Mouse (Mus musculus) left cerebral cortex, postnatal 25 days (tissue): Measurements from ENCODE around the gene Cd200r4. TPM values are rescaled to one million over a fixed set of nuclear protein-coding genes. Genes with fewer than 3 reads are reported as not detected.
"Not testable (repeated sequence)": the region's sequence is repeated elsewhere in the genome, so short reads cannot be mapped to it uniquely, and the experiment has no call there.

Experiments used
- DNase-seq, 2 experiments: peaks; one replicate each; pipeline ENCODE4 v3.0.0; 2022; ENCODE audit warnings: low spot score in 2 of 2, mixed read lengths in 1 of 2
- intact Hi-C: fragments of 180-260 bp; cut with DNase I; formaldehyde crosslinking; loops from one replicate; pipeline ENCODE4 v1.15.1; 2025
- total RNA-seq, 2 experiments: library from RNA; stranded (reverse); gene quantifications; 2 replicates each; pipeline ENCODE4 v1.2.3; 2021

The Cd200r4 gene
- under 1 TPM; 0.21 to 0.28 TPM for total RNA-seq

DNA sequence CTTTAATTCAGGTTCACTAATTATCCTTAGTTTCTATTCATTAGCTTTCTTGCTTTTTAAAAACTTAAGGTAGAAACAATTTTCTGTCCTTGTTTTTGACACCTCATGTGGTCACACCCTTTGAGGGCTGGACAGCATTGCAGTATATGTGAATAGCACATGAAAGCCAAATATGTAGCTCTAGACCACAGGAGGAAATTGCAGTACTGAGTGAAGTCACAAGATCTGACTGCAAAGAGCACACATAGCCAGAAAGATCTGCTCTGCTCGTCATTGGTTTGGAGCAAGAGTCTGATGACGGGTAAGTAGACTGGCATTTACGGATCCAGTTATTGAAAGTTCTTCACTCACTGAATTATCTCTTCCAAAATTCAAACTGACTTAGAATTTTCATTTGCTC, at the start of gene Cd200r4:
TSS of gene Cd200r4 (plus strand) at position 190 of the 400 bp plus-strand sequence.
- DNase-seq: no peak
- intact Hi-C loops: no loop called here

DNA sequence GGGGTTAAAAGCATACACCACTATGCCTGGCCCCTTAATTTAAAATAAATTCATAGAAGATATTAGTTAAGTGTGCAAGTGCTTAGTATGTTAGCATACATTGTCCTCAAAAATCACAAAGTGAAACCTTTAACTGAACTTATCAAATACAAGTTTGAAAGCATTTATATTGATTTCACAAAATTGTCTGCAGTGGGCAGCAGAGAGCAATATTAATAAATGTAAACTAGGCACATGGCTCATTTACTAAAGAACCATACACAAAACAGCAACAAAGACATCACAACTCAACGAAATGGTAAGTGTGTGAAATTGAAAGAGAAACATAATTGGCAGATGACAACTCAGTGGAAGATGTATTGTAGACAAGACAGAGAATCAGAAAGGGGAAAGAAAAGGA, 49.7 kb upstream of the Cd200r4 start:
- DNase-seq: no peak
- intact Hi-C loops: loop anchor here (10.0 kb wide), 1 partner anchor 363 kb away; no protein-coding TSS in a partner anchor

DNA sequence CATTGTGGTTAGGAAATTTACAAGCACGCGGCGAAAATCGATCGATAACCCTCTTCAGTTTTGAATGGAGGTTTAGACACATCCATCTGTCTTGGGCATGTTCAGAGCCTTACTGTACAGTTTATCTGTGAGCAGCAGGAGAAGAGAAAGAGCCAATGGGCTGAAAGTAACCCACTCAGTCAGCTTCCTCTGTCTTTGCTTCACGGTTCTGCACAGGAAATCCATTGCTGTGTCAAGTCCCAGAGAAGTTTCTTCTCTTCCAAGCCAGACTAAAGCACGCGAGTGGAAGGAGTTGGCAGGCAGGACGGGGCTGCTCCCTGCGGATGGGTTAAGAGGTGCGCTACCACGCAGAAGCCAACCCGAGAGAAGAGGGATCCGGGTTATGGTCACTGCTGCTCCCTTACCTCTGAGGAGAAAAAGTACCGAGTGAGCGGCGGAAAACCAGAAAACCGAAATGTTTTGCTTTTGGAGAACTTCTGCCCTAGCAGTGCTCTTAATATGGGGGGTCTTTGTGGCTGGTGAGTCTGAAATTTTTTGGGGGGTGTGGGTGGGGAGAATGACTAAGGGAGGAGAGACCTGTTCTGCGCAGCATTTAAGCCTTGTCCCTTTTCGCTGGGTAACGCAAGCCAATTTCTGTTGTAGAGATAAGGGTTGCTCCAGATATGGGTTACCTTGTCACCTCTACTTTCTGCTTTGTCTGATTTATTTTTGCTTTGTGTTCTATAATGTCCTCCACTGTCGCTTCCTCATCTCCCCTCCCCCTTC, 45.8 kb upstream of the Cd200r4 start, which contains the start of gene Cd200r1:
TSS of gene Cd200r1 (plus strand) at position 182 of the 765 bp plus-strand sequence.
- intact Hi-C loops: loop anchor here (5.0 to 10.0 kb wide), 2 partner anchors 257 to 359 kb away; no protein-coding TSS in a partner anchor

DNA sequence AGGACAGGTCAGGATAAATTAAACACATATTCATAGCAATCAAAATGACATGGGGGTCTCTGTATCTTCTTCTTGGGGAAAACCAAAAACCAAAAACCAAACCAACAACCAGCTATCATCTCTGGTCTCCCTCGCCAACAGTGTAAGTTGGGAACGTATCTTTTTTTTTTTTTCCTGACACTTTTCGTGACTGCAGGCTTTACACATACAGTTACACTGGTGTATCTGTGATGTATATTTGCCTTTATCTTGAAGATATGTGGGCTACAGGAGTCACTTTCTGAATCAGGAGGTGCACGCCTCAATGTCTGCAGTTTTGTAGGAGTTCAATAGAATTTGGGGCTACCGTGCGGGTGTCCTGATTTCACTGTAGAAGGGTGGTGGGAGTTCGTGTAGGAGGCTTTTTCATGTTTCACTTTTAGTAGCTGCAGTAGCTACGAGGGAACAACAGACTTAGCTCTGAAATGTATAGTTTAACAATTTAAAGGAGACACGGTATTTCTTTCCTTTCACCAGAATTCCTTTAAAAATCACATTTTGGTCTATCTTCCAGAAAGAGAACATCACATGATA, 45.1 kb upstream of the Cd200r4 start:
- peak in 1 of 2 experiments; percentile 77 for DNase-seq

More for the DNA sequence above, 45.8 kb upstream of the Cd200r4 start, which contains the start of gene Cd200r1:
- DNase-seq: peak in 1 of 2 experiments; percentile 25

DNA sequence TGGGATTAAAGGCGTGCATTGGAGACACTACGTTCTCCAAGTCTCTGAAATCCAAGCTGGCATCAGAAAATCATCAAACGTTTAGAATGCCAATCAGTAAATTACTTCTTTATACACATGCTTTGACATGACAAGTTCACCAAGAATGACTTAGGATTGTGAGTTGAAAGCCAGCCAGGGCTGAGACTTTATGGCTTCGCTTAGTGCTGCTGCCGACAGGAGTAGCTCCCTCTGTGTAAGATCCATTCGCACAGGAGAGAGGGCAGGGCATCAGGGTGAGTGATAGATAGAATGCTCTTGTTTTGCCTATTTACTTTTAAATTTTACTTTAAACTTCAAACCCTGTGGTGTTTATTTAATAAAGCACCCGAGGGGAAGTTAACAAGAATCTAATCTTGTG, 44.0 kb upstream of the Cd200r4 start:
- intact Hi-C loops: loop anchor here (5.0 to 10.0 kb wide), 2 partner anchors 255 to 357 kb away; no protein-coding TSS in a partner anchor
- no peak for DNase-seq

More for the DNA sequence above, 45.1 kb upstream of the Cd200r4 start:
- intact Hi-C loops: loop anchor here (5.0 to 10.0 kb wide), 2 partner anchors 256 to 358 kb away; no protein-coding TSS in a partner anchor

DNA sequence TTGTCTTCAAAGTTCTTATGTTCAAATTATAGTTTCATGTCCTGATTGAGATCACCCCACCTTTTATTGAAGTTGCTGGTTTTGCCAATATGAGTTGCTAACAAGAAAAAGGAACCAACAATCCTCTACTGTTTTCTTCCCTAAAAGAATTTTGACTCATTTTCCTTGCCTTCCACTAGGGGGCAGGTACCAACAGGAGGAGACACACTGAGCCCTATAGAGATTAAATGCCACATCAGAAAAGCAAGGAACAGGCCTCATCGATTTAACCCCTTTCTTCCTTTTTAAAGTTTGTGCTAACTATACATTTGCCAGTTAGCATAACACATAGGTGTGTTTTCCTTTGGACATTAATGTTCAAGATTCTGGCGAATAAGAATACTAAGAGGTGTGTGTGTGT, 43.6 kb upstream of the Cd200r4 start:
- DNase-seq: peak in 1 of 2 experiments; percentile 42
- intact Hi-C loops: loop anchor here (1.0 to 10.0 kb wide), 3 partner anchors 254 to 357 kb away; no protein-coding TSS in a partner anchor

DNA sequence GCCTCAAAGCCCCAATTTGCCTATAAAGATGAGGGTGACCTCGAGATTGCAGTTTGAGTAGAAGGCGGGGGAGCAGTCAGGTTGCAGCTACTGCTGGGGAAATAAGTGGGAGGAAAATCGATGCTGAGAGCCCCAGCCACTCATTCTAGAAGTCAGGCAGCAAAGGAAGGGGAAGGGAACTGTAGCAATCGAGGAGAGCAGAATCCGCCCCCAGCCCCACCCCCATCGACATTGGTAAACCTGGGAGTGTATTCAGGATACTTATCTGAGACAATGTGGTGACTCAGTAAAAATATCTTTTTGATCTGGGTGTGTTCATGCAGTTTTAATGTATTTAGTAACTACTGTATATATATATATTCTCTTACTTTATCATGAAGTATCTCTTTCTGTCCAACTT, 39.0 kb upstream of the Cd200r4 start:
- intact Hi-C loops: no loop called here
- no peak for DNase-seq

DNA sequence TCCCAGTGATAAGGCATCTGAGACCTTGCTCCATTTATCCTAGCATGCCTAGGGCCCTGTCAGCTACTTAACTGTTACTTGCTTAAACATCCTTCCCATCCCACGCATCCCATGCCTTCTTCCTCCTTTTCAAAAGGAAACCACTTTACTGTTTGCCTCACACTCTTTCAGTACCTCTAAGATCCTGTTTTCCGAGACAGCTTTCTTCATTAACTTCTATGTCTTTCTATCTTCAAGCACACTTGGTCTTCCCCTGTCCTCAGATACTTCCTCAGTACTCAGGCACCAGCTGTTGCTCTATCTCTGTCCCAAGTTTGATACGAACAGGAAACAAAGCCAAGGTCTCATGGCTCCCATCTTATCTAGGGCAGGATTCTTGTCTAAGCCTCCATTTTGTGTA, 37.9 kb upstream of the Cd200r4 start:
- intact Hi-C loops: no loop called here

DNA sequence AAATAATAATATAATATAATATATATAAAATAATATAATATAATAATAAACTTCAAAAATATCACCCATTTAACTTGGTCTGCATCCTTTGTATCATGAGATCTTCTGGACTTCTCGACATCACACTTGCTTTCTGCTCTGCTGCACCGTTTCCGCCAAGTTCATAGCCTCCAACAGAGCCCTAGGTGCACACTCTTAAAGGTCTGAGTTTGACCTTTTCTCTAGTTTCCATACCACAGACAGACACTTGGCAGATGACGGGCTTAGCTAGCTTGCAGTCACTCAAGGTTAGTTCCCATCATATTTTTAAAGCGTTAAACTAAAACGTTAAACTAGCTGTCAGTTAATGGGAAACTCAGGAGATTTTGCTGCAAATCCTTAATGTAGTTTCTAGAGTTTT, 37.3 kb upstream of the Cd200r4 start:
- intact Hi-C loops: no loop called here
- DNase-seq: no peak

More for the DNA sequence above, 37.9 kb upstream of the Cd200r4 start:
- no peak for DNase-seq

DNA sequence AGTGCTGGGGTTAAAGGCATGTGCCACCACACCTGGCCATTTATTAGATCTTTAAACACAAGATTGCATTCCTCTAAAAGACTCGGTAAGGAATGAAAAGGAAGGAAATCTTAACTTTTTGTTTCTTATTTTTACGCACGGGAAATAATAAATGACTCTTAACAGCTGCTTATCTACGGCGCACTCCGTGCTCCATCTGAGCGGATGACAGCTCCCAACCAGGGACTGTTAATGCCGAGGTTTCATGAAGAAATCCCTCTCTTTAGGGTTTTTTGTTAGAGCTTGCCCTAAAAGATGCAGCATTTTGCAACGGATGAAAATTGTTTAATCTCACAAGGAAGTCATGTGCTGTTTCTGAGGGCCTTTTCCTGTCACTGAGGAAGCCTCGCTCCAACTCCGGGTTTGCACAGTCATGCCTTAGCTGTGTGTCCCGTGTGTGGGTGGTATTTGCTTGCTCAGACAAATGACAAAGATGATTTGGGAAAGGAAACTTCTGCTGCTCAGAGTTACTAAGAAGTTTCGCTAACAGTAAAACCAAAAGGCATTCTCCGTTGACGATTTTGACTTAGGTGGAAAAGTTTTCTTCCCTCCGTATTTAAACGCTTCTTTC, 32.9 kb upstream of the Cd200r4 start:
- intact Hi-C loops: no loop called here
- DNase-seq: peak; percentile 12 to 25

DNA sequence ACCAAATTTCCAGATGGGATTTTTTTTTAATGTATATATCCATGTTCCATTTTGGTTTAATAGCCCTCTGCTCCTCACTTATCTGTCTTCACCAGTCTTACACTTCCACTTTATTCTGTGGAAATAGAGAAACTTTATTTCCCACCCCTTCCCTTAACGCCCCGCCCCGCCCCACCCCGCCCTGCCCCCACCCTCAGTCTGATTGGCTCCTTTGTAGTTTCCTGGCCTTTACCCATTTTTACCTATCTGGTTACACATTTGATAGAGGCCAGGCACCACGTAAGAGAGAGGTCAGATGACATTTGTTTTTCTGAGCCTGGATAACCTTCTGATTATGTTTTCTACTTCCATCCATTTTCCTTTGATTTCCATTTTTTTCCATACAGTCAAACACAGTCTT, 32.0 kb upstream of the Cd200r4 start:
- intact Hi-C loops: no loop called here

DNA sequence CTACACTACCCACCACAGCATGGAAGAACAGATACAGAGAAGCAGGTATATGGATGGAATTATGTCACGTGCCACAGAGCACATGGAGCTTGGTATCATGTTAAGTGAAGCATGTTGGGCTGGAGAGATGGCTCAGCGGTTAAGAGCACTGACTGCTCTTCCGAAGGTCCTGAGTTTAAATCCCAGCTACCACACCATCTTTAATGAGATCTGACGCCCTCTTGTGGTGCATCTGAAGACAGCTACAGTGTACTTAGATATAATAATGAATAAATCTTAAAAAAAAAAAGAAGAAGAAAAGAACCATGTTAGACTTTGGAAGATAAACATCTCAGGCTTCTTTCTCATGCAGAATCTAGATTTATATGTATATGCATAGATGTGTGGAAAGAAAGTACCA, 30.8 kb upstream of the Cd200r4 start:
- intact Hi-C loops: no loop called here
- no peak for DNase-seq

More for the DNA sequence above, 32.0 kb upstream of the Cd200r4 start:
- no peak for DNase-seq

DNA sequence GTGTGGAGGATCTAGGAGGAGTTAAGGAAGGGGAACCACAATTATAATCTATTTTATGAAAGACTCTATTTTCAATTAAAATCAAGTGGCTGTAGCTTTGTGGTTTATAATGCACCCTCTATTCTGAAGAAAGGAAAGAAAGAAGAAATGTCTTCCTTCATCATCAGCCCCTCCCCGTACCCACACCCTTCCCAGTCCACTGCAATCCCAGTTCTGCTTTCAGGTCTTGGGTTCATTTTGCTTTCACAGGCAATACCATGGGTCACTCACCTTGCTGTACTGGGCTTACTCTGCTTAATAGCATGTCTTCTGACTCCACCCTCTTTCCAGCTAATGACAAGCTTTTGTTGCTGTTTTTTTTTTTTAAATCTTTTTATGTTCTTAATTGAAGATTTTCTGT, 24.6 kb upstream of the Cd200r4 start:
- intact Hi-C loops: no loop called here
- DNase-seq: no peak

DNA sequence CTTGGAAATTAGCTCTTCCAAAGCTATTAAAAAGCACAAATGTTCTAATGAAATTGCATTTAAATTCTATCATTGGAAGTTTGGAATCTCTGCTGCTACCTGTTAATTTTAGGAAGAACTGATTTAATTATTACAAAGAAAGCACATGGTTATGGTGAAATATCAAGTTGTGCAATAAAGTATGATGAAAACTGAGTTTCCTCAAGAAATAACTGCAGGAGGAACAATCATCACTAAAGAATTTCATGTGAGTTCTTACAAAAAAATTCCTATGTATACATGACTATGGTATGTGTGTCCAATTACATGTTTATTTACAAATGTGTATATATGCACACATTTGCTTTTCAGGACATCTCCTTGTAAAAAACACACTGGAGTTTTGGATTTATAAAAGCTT, 17.1 kb upstream of the Cd200r4 start:
- intact Hi-C loops: no loop called here

DNA sequence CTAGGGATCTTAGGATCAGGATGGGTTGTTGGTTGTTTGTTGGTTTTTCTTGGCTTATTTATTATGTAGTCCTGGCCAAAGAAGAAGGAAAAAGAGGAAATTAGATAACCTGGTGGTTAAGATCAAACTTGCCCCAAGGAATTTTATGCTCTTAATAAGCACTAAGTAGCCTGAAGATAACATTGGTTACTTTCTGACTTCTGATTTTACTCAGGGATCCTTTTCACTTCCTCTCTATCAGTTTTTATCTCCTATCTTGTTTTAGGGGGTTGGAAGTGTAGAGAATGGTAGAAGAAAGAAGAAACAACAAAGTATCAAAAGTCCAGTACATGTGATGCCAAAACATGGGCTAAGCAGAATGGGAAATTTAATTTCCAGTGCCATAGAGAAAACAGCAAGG, 5.6 kb upstream of the Cd200r4 start:
- intact Hi-C loops: no loop called here
- no peak for DNase-seq

More for the DNA sequence above, 17.1 kb upstream of the Cd200r4 start:
- DNase-seq: no peak

DNA sequence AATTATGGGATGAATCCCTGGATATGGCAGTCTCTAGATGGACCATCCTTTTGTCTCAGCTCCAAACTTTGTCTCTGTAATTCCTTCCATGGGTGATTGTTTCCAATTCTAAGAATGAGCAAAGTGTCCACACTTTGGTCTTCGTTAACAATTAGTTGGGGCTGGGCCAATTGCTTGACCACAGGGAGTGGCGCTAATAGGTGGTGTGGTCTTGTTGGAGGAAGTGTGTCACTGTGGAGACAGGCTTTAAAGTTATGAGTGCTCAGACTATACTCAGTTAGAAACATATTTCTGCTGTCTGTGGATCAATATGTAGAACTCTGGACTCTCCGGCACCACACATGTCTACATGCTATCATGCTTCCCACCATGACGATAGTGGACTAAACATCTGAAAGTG, 1.3 kb upstream of the Cd200r4 start:
- intact Hi-C loops, DNase-seq: not testable (repeated sequence)

DNA sequence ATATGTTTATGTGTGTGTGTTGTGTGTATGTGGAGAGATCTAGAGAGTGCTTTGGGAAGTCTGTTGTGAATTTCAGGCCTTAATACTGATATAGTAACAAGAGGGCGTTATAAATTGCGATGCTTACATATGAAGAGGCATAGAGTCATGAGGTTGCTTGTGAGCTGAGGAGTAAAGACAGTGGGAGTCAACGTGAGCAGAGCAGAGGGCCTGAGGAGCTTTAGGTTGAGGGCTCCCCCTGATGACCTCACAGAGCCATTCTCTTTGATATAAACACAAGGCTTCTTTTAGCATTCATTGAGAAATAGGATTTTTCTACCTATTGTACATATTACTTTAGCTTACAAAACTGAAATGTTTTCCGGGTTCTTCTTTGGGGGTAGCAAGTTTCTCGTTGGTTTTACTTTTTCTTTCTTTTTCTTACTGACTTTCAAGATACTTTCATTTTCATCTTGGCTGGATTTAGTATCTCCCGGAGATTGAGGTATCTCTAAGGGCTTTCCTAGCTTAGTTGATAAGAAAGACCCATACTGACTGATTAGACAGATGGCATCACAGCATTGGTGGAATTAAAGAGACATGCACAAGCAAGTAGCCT, 1.0 kb downstream of the Cd200r4 start:
- intact Hi-C loops: loop anchor here (2.0 kb wide), 1 partner anchor 56 kb away; no protein-coding TSS in a partner anchor
- DNase-seq: no peak

DNA sequence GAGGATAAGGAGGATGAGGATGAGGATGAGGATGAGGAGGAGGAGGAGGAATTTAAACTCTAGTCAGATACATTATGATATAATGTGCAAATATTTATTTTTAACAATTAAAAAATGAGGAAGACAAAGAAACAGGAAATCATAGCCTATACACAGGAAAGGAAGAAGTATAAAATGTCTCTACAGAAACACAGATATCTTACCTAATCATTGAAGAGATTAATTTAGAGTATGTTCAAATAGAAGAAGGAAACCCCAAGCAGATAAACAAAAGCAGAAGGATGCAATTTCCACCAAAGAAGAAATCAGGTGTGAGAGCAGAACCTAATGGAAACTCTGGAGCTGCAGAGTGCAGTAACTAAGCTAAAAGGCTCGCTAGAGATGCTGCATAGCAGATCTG, 6.5 kb downstream of the Cd200r4 start:
- no peak for DNase-seq
- intact Hi-C loops: no loop called here

DNA sequence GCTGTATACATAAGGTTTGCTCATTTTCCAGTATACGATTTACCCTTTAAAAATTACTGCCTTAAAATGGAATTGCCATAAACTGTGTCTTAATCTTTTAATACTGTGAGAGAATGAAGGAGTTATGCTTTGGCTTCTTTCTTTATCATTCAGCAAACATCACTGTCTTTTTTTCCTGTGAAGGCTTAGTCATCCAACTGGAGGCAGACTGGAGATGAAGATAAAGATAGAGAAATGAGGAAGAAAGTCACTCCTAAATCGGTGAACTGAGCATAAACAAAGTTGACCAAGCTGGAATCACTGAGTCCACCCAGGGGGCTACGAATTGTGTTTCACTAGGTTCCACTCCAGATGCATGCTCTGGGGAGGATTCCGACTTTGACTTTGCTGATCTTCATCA, 9.0 kb downstream of the Cd200r4 start:
- no peak for DNase-seq
- intact Hi-C loops: no loop called here

DNA sequence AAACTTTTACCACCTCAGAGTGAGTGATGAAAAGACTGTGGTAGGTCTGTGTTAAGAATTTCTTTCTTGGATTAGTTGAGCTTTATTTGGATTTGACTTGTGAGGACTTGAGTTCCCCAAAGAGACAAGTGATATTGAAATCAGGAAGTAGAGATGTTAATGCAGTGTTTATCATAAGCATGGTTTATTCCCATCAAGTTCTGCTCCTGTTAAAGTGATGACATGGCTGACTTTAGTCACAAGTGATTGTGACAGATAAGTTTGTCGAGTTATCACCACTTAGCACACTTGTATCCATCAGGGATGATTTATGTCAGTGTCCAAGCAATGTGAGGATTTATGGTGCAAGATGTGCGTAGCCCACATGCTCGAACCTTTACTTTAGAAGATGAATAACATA, 20.8 kb downstream of the Cd200r4 start:
- intact Hi-C loops: loop anchor here (2.0 kb wide), 1 partner anchor 43 kb away; no protein-coding TSS in a partner anchor
- no peak for DNase-seq
